Mouse (Mus musculus): ENCODE measurements around the gene Cdc42ep5.

The Cdc42ep5 gene

GRCm38 (mm10) chr7:4146241-4147180, 18.1 kb downstream of the Cdc42ep5 start:
- no peak for DNase-seq (ENCODE audit: low read depth, low spot score)

GRCm38 (mm10) chr7:4145552-4146190, 19.0 kb downstream of the Cdc42ep5 start:
- no peak for DNase-seq (ENCODE audit: low read depth, low spot score)

DNA sequence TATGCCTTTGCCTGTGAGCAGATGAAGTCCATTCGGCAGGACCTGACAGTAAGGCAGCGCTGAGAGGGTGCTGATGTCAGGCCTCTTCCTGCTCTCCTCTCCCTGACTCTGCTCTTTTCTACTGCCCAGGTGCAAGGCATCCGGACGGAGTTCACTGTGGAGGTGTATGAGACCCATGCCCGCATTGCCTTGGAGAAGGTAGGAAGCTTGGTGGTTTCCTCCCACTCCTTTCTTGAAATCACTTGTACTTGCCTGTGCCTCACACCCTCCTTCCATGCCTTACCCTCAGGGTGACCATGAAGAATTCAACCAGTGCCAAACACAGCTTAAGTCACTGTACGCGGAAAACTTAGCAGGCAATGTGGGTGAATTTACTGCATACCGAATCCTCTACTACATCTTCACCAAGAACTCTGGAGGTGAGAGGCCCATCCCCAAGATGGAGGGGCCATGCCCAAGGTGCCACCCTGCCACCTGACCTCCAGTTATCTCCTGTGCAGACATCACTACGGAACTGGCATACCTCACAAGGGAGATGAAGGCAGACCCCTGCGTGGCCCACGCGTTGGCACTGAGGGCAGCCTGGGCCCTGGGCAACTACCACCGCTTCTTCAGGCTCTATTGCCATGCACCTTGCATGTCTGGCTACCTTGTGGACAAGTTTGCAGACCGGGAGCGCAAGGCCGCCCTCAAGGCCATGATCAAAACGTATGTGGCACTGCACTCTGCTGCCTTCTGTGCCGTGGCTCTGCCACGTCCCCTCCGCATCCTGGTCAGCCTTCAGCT, 19.7 kb downstream of the Cdc42ep5 start:
- DNase-seq (ENCODE audit: low read depth, low spot score), result no peak

DNA sequence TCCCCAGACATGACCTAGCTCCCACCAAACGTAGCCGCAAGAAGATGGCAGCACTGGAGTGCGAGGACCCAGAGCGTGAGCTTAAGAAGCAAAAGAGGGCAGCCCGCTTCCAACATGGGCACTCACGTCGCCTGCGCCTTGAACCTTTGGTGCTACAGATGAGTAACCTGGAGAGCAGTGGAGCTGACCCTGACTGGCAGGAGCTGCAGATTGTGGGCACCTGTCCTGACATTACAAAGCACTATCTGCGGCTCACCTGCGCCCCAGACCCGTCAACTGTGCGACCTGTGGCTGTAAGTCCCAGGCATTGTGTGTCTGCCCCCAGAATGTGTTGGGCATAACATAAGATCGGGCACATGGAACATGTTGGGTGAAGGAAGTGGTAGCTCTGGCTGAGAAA, 20.6 kb downstream of the Cdc42ep5 start:
- DNase-seq (ENCODE audit: low read depth, low spot score), result no peak

DNA sequence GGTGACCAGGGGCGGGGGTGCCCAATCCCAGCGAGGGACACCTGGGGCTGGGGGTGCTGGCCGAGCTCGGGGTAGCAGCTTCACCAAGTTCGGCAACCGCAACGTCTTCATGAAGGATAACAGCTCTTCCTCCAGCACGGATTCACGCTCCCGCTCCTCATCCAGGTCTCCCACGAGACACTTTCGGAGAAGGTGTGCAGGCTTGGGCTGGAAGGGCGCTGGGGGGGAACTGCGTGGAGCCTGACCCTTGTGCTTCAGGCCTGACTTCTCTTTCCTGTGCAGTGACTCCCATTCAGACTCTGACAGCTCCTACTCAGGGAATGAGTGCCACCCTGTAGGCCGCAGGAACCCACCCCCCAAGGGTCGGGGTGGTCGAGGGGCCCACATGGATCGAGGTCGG, 21.2 kb downstream of the Cdc42ep5 start:
- DNase-seq (ENCODE audit: low read depth, low spot score), result no peak

GRCm38 (mm10) chr7:4142796-4143445, 21.7 kb downstream of the Cdc42ep5 start:
- no peak for DNase-seq (ENCODE audit: low read depth, low spot score)

GRCm38 (mm10) chr7:4141648-4142325, 22.9 kb downstream of the Cdc42ep5 start:
- no peak for DNase-seq (ENCODE audit: low read depth, low spot score)

GRCm38 (mm10) chr7:4139391-4139790, 25.3 kb downstream of the Cdc42ep5 start:
- no peak for DNase-seq (ENCODE audit: low read depth, low spot score)

DNA sequence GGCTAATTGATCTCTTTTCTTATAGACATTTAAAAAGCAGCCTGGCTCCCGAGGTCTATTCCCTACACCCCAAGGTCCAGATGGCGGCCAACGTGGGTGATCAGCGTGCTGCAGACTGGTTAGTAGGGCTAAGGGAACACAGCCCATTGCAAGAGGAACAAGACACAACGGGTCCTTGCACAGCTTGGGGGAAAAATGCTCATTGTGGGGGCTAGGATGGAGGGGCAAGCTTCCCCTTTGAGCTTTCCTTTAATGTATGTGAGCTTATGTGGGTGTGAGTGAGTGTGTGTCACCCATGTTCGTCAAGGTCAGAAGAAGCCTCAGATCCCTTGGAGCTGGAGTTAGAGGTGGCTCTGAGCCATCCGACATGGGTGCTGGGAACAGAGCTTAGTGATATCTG, 26.0 kb downstream of the Cdc42ep5 start:
- no peak for DNase-seq (ENCODE audit: low read depth, low spot score)

DNA sequence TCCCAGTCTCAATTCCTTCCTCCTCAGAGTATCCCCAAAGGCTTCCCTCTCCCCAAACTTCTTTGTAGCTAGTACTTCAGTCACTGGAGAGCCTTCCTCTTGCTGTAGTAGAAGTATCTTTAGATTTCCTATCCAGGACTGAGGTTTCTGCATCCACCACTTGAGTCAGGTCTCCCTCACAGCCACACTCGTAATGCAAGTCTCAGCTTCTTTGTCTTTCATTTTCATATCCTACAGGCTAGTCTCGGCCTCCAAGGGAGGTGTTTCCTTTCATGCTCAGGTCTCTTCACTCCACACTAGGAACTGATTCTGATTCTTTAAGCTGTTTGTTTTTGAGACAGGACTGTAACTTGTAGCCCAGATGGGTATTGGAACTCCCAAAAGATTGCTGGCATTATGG, 26.5 kb downstream of the Cdc42ep5 start:
- no peak for DNase-seq (ENCODE audit: low read depth, low spot score)

GRCm38 (mm10) chr7:4137746-4138145, 26.9 kb downstream of the Cdc42ep5 start:
- no peak for DNase-seq (ENCODE audit: low read depth, low spot score)

GRCm38 (mm10) chr7:4136771-4137531, 27.7 kb downstream of the Cdc42ep5 start, which contains the start of gene Leng8:
Leng8 (plus strand) TSS chr7:4137039.
- DNase-seq (ENCODE audit: low read depth, low spot score), result peak; percentile 96

DNA sequence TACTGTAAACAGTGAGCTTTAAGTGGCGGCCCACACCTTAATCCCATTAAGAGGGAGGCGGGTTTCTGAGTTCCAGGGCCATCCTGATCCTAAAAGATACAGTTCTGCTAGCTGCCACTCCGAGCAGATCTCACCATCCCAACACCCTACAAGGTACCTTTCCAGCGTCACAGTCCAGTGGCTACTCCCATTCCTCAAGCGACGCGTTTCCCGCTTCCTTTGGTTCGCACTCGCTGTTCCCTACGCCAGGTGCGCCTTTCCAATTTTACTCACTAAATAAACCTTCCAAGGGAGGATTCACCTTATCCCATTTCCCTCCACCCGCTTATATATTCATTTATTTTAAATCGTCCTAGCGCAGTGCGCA, 28.3 kb downstream of the Cdc42ep5 start:
- no peak for DNase-seq (ENCODE audit: low read depth, low spot score)

GRCm38 (mm10) chr7:4134911-4135310, 29.7 kb downstream of the Cdc42ep5 start:
- no peak for DNase-seq (ENCODE audit: low read depth, low spot score)

DNA sequence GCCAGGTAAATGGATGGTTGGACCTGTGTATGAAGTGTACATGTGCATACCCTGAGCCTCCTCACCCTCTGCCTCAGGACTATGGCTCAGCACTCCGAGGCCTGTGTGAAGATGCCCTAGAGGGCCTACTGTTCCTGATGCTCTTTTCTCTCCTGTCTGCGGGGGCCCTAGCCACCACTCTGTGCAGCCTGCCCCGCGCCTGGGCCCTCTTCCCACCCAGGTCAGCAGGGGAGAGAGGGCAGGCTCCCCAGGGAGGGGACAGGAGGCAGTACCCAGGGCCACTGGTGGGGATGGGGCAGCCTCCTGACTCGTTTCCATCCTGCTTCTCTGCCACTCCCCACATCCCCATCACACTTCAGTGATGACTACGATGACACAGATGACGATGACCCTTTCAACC, 31.7 kb downstream of the Cdc42ep5 start:
- DNase-seq (ENCODE audit: low read depth, low spot score), result no peak

- no peak for DNase-seq (ENCODE audit: low read depth, low spot score)
Measured at GRCm38 (mm10) chr7:4132581-4132980, 32.1 kb downstream of the Cdc42ep5 start.

GRCm38 (mm10) chr7:4131964-4132363, 32.7 kb downstream of the Cdc42ep5 start:
- no peak for DNase-seq (ENCODE audit: low read depth, low spot score)

GRCm38 (mm10) chr7:4130686-4131452, 33.8 kb downstream of the Cdc42ep5 start:
- no peak for DNase-seq (ENCODE audit: low read depth, low spot score)

DNA sequence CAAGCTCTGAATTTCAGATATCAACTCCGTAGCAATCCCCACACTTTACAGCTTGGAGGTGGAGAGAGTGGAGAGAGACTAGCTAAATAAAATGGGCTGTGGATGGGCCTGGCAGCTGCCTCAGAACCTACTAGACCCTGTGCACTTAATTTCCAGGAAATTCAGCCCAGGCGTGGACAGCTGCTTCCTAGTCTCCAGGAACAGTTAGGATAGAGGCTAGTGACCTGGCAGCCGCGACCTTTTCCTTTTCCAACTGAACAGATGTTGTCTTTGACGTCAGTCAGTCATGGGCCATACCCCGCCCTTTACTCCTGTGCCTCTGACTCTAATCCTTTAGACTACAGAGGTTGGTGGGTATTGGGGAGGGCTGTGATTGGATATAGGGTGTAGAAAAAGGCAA, 35.8 kb downstream of the Cdc42ep5 start:
- DNase-seq (ENCODE audit: low read depth, low spot score), result no peak

DNA sequence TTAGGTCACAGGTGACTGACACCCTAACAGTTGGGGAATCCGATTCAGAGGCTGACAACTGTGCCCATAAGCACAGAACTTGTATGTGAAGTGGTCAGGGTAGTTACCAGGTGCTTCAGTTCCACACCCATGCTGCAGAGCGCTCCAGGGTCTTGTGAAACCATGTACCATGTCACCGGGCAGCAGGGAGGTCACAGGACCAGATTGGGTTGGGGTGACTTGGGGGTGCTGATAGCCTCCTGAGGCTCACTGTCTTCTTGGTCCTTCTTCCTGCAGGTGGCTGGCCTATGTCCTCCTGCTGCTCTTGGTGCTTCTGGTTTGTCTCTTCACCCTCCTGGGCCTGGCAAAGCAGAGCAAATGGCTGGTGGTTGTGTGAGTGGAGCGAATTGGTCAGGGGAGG, 36.8 kb downstream of the Cdc42ep5 start:
- no peak for DNase-seq (ENCODE audit: low read depth, low spot score)

Measured in embryo, embryonic 11.5 days (tissue).